Mouse (Mus musculus): ENCODE measurements at regions not wholly inside any gene's neighbourhood (a gene's known extent, or its start where the extent isn't known, plus 50 kb on each side); places are given as distances from the start of the nearest gene placed in this dataset.

GRCm38 (mm10) chr8:91863505-91863904, 61.6 kb upstream of the Irx3 start:
- no peak for TF ChIP-seq CTCF (conservative IDR thresholded peaks at IDR 0.05; ENCODE audit: insufficient read depth, insufficient read length, low read depth, low read length)
- no peak for TF ChIP-seq POLR2A (IDR thresholded peaks at IDR 0.05; ENCODE audit: low read depth, low read length)

Data from kidney, adult 2 months (tissue).